Mouse (Mus musculus): ENCODE measurements around the gene 4930558C23Rik.
"Not testable (repeated sequence)": the region's sequence is repeated elsewhere in the genome, so short reads cannot be mapped to it uniquely, and the experiment has no call there.

Gene 4930558C23Rik

GRCm38 (mm10) chr3:95373208-95373607, 29.4 kb downstream of the 4930558C23Rik start:
- in situ Hi-C loops (cut with MboI): no loop called here

GRCm38 (mm10) chr3:95370101-95370500, 32.5 kb downstream of the 4930558C23Rik start:
- in situ Hi-C loops (cut with MboI): no loop called here

GRCm38 (mm10) chr3:95360276-95360675, 42.4 kb downstream of the 4930558C23Rik start:
- in situ Hi-C loops (cut with MboI): not testable (repeated sequence)

GRCm38 (mm10) chr3:95357746-95358145, 44.9 kb downstream of the 4930558C23Rik start:
- in situ Hi-C loops (cut with MboI): loop anchor here (10.0 kb wide), 1 partner anchor 107 kb away; no protein-coding TSS in a partner anchor

- in situ Hi-C loops (cut with MboI): loop anchor here (10.0 kb wide), 1 partner anchor 108 kb away; no protein-coding TSS in a partner anchor
Observed at GRCm38 (mm10) chr3:95356701-95357449, 45.8 kb downstream of the 4930558C23Rik start, which contains the start of gene Setdb1. TSS of gene Setdb1 (minus strand) at chr3:95357202.

- in situ Hi-C loops (cut with MboI): loop anchor here (10.0 kb wide), 1 partner anchor 109 kb away; no protein-coding TSS in a partner anchor
Observed at GRCm38 (mm10) chr3:95355911-95356544, 46.6 kb downstream of the 4930558C23Rik start.

- in situ Hi-C loops (cut with MboI): loop anchor here (10.0 kb wide), 1 partner anchor 95 kb away; no protein-coding TSS in a partner anchor
Observed at GRCm38 (mm10) chr3:95349491-95349890, 53.1 kb downstream of the 4930558C23Rik start.

- in situ Hi-C loops (cut with MboI): loop anchor here (10.0 kb wide), 1 partner anchor 96 kb away; no protein-coding TSS in a partner anchor
Observed at GRCm38 (mm10) chr3:95348343-95348742, 54.3 kb downstream of the 4930558C23Rik start.

GRCm38 (mm10) chr3:95346454-95346853, 56.2 kb downstream of the 4930558C23Rik start:
- in situ Hi-C loops (cut with MboI): loop anchor here (10.0 kb wide), 1 partner anchor 98 kb away; no protein-coding TSS in a partner anchor

GRCm38 (mm10) chr3:95343356-95344000, 59.2 kb downstream of the 4930558C23Rik start:
- in situ Hi-C loops (cut with MboI): loop anchor here (10.0 kb wide), 1 partner anchor 101 kb away; no protein-coding TSS in a partner anchor

GRCm38 (mm10) chr3:95338251-95338650, 64.4 kb downstream of the 4930558C23Rik start:
- in situ Hi-C loops (cut with MboI): no loop called here

GRCm38 (mm10) chr3:95337345-95337744, 65.3 kb downstream of the 4930558C23Rik start:
- in situ Hi-C loops (cut with MboI): no loop called here

Measured in mature B cell (primary cell).